Mouse (Mus musculus) spleen, embryonic (tissue): Measurements from ENCODE around the gene Vps13c.

Experiments
- CTCF ChIA-PET: fragments of 350-600 bp; sonication (Branson Sonifier 250); formaldehyde crosslinking; loops from one replicate; lab custom pipeline; 2022; lab: Charles Lee

Gene Vps13c

GRCm38 (mm10) chr9:67878197-67878769, 38.1 kb downstream of the Vps13c start:
- CTCF ChIA-PET = interaction anchor here (0.6 kb wide), 1 partner anchor 23 kb away, joined by 3 read pairs; no protein-coding TSS in a partner anchor

GRCm38 (mm10) chr9:67883349-67883984, 43.3 kb downstream of the Vps13c start:
- CTCF ChIA-PET = no interaction called here

GRCm38 (mm10) chr9:67884095-67884494, 43.9 kb downstream of the Vps13c start:
- CTCF ChIA-PET = no interaction called here

DNA sequence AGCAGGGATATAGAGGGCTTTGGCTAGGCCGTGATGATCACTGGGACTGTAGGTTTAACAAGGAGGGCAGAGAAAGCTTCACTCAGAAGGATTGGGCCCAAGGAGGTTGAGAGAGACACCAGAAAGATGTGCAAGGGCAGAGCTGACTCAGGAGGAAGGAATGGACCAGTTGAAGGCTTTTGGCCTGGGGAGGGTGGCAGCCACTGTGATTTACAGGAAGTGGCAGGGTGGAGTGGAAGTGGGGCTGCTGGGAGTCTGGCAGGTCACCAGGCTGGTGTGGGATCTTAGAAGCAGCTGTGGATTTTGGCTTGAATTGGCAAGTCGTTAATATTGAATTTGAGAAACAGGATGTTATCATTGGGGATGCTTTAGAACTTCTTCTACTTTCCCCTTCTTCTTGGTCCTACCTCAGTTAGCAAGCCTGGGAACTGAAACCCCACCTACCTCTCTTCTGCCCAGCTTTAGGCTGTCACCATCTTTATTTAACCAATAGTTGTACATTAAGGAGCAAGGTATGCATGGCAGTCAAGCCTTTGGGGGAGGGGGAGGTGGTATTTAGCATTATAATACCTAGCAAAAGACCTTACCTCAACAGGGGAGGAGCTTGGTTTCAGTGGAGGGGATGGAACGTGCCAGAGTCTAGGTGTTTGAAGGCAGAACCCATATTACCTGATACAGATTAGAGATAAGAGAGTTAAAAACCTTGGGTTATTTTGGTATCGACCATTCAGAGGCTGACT, 47.0 kb downstream of the Vps13c start:
- CTCF ChIA-PET = interaction anchor here (0.6 kb wide), 1 partner anchor 87 kb away, joined by 8 read pairs; no protein-coding TSS in a partner anchor

- CTCF ChIA-PET = interaction anchor here (0.6 kb wide), 1 partner anchor 77 kb away, joined by 5 read pairs; no protein-coding TSS in a partner anchor
These were observed 53.3 kb downstream of the Vps13c start for GRCm38 (mm10) chr9:67893474-67893873.

GRCm38 (mm10) chr9:67896646-67897295, 56.6 kb downstream of the Vps13c start:
- CTCF ChIA-PET = no interaction called here

DNA sequence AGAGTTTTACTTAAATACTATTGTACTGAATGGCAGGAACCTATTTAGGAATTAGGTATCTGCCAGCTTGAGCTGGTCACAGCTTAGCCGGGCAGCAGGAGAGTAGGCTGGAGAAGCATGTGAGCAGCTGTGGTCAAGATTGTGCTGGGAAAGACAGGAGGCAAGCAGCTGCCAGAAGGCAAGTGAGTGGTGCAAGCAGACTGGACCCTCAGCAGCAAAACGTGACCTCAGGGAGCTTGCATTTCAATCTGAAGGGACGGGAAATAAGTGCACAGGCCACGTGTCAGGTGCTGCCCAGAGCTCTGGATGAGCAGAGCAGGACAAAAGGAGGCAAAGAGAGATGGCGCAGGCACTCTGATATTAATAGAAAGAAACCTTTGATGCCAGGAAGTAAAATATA, 60.2 kb downstream of the Vps13c start:
- CTCF ChIA-PET = interaction anchor here (0.5 kb wide), 1 partner anchor 652 kb away, joined by 12 read pairs; no protein-coding TSS in a partner anchor

DNA sequence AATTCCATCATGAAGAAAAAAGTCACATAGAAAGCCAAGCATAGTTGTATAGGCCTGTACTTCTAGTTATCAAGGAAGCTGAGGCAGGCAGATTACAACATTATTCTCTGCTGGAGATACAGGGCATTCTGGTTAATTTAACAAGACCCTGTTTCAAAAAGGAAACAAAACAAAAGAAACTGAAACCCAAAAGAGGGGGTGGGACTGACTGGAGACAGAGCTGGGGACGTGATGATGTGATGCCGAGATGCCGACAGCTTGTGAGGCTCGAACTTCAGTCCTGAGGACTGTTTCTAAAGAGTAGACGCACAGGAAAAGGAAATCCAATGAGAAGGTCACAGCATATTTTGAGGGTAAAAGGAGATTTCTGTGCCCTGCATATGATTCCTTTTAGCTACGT, 64.2 kb downstream of the Vps13c start:
- CTCF ChIA-PET = no interaction called here

- CTCF ChIA-PET = no interaction called here
These were observed 65.3 kb downstream of the Vps13c start for GRCm38 (mm10) chr9:67905541-67905940.

DNA sequence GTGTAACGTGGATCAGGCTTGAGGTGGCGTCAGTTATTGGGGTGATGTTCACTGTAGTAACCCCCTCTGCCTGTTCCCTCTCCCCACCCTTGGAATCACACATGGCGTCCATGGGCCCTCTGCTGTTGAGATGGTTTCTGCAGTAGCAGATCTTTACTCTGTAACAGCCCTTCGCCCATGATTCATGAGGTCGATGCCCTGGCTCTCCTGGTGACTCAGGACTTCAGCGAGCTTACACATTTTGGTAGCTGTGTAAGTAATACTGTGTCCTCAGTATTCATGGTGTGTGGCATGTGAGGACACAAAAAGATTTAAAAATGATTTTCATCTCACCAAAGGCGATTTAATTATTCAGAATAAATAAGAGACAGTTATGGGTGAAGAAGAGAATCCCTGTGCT, 74.5 kb downstream of the Vps13c start:
- CTCF ChIA-PET = no interaction called here

- CTCF ChIA-PET = no interaction called here
These were observed 82.2 kb downstream of the Vps13c start for GRCm38 (mm10) chr9:67922350-67922749.

GRCm38 (mm10) chr9:67930629-67931028, 90.4 kb downstream of the Vps13c start:
- CTCF ChIA-PET = no interaction called here

DNA sequence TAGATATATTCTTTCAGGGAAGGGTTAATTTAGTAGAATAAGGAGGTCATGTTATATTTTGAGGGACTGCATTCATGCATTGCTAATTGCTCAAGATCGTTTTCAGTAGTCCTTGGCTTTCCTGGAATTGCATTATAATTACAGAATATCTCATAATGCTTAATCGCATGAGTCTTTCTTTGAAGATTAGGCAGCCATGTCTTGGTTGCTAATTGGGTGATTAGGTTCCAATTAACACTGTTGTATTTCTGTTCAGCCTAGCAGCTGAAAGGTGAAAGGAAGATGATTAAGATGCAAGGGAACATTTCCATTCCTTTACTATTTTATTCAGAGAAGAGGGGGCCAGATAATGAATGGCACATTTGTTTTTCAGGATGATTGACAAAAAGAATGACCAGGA, 97.1 kb downstream of the Vps13c start:
- CTCF ChIA-PET = no interaction called here

- CTCF ChIA-PET = no interaction called here
These were observed 115.3 kb downstream of the Vps13c start for GRCm38 (mm10) chr9:67955466-67956010.

DNA sequence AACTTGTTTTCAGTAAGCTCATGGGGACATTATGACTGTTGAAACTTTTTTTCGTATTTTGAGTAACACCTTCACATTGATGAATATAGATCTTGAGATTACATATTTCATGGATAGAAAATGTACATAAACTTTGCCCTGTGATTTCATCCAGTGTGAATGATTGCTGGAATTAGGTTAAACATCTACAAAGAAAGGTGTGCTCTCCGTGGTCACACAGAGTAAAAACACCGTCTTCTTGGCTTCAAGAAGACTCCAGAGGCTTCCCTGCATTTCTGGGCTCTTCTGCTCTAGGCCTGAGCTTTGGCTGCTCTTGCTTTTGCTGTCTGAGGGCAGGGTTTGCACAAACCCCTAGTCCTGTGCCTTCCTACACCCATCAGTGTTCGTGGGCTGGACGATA, 121.8 kb downstream of the Vps13c start:
- CTCF ChIA-PET = no interaction called here

DNA sequence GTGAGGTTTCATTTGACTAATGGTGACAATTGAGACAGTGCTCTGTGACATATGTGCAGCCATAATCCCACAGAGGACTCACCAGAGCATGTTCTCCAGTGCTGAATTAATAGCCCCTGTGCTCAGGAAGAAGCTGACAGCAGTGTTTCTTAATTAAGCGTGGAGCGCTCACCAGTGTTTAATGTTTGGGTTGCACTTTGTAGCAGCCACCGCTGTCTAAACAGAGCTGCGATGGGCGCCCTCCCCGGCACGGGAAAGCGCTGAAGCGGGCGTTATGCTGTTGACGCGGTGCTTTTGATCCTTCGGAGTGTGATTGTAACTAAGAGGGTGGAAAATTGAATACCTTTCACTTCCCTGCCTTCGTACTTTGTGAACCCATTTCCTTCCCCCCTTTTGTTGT, 125.7 kb downstream of the Vps13c start:
- CTCF ChIA-PET = interaction anchor here (0.5 kb wide), 1 partner anchor 880 kb away, joined by 3 read pairs; no protein-coding TSS in a partner anchor

DNA sequence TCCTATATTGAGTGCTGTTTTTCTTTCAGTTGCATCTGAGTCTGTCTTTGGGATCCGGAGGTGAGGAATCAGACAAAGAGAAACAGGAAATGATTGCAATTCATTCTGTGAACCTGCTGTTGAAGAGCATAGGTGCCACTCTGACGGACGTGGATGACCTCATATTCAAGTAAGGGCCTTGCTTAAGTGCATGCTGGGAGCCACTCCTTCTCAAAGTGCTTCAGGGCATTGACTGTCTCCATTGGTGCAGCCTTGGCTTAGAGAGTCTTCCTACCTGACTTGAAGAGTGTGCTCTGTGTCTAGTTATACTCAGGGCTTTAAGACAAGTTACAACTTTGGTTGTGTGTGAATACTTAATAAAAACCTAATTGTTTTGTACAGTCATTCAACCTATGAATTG, 126.8 kb downstream of the Vps13c start:
- CTCF ChIA-PET = no interaction called here

DNA sequence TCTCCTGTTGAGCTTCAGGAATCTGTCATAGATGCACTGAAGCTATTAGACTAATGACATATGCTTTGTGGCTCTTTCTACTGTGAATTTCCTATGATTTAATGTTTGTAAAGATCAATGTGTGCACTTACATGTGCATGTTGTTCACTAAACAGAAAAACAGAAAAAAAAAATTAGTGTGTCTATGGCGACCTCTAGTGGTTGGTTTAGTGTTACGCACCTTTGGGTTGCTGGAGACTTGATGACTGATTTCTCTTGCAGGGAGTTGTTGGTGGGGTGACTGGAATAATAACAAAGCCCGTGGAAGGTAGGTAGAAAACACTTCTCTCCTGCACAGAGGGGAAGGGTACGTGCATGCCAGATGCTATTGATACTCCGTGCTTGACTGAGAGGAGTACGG, 133.3 kb downstream of the Vps13c start:
- CTCF ChIA-PET = interaction anchor here (0.7 kb wide), 1 partner anchor 1193 kb away, joined by 3 read pairs; no protein-coding TSS in a partner anchor

DNA sequence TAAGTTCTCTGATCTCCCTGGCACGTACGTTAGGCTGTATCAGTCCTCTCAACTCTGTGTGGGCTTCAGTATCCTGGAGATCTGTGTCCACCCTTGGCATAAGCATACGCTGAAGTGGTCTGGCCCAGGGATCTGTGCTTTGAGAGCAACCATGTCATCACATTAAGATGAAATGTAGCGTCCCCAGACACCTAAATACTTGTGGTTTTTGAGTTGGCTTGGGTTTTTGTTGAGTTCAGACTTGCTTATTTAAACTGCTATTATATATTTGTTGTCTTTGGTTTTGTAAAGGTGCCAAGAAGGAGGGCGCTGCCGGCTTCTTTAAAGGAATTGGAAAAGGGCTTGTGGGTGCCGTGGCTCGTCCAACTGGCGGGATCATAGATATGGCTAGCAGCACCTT, 135.3 kb downstream of the Vps13c start:
- CTCF ChIA-PET = no interaction called here

GRCm38 (mm10) chr9:68006566-68006965, 166.4 kb downstream of the Vps13c start:
- CTCF ChIA-PET = interaction anchor here (0.5 kb wide), 1 partner anchor 211 kb away, joined by 4 read pairs; no protein-coding TSS in a partner anchor

- CTCF ChIA-PET = interaction anchor here (0.5 to 0.6 kb wide), 2 partner anchors 29 to 37 kb away, joined by 3 read pairs; no protein-coding TSS in a partner anchor
These were observed 174.8 kb downstream of the Vps13c start for GRCm38 (mm10) chr9:68014991-68015396.
